Mouse (Mus musculus): ENCODE measurements at regions not wholly inside any gene's neighbourhood (a gene's known extent, or its start where the extent isn't known, plus 50 kb on each side); places are given as distances from the start of the nearest gene placed in this dataset.

GRCm38 (mm10) chr13:82849037-82849436 is 654.8 kb upstream of the Mef2c start:
- DNase-seq (ENCODE audit: extremely low read depth, low read depth): no peak

DNA sequence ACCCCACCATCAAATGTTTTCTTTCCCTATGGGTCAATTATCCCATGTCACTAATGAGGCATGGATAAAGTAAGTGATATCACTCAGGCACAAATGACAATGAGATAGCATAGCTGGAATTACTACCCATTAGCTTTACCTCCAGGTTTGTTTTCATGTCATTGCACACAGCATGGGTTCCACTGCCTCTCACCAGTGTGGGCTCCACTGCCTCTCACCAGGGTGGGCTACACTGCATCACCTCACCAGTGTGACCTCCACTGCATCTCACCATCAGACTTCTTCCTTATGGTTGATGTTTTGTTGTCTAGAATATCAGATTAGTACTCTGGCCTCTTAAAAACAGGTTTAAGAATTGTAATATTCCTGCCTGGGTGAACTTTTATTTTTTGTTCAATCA is 634.0 kb upstream of the Mef2c start:
- DNase-seq (ENCODE audit: extremely low read depth, low read depth): no peak

DNA sequence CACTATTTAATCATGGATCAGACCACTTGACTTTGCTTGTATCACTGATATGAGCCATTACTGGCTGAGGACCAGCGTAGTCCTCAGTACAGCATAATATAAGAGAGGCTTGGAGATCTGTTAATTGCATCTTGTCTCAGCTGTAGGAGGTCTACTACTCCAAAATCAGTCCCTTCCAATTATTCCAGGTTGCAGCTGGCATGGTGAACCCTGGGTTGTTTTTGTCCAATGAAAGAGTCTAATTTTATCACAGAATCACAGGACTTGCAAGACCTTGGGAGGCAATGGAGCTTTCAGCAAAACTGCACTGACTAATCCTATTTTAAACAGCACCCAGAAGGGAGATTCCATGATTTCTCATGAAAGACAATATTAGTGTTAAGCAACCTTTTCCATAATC is 629.7 kb upstream of the Mef2c start:
- no peak for DNase-seq (ENCODE audit: extremely low read depth, low read depth)

- DNase-seq (ENCODE audit: extremely low read depth, low read depth): no peak
These were observed 620.5 kb upstream of the Mef2c start for GRCm38 (mm10) chr13:82883368-82883767.

DNA sequence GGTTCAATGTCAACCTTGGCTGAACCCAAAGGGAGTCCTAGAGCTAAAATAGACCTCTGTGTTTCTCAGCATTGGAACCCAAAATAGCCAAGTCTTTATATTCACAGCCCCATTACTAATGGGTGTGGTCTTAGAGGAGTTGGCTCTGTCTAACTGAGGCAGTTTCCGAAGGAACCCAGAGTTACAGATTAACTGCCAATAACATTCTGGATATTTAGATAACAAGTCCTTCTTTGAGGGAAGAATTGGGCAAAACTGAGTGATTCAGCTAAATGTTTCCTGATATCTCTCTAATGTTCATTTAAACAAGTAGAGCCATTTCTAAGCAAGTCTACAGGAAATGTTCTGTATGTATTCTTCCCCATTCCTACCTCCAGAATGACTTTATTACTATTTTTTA is 615.1 kb upstream of the Mef2c start:
- DNase-seq (ENCODE audit: extremely low read depth, low read depth): peak; percentile 2

- no peak for DNase-seq (ENCODE audit: extremely low read depth, low read depth)
These were observed 611.1 kb upstream of the Mef2c start for GRCm38 (mm10) chr13:82892731-82893130.

- DNase-seq (ENCODE audit: extremely low read depth, low read depth): no peak
These were observed 604.1 kb upstream of the Mef2c start for GRCm38 (mm10) chr13:82899686-82900085.

DNA sequence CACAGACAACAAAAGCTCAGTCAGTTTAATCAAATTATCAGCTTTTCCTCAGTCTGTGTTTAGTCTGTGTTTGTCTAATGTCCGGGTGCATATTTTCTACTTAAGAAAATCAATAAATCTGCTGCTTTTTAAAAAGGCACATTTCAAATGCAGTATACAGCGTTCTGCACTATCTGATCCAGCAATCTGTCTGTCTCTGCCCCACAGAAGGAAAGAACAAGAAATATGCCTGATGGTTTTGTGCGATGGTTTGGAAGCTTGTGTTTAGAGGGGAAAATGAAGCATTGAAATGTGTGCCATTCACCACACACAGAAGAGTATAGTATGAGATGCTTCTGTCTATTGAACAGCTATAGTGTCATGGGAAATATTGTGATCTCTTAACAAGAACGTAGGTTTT is 601.7 kb upstream of the Mef2c start:
- DNase-seq (ENCODE audit: extremely low read depth, low read depth): no peak

DNA sequence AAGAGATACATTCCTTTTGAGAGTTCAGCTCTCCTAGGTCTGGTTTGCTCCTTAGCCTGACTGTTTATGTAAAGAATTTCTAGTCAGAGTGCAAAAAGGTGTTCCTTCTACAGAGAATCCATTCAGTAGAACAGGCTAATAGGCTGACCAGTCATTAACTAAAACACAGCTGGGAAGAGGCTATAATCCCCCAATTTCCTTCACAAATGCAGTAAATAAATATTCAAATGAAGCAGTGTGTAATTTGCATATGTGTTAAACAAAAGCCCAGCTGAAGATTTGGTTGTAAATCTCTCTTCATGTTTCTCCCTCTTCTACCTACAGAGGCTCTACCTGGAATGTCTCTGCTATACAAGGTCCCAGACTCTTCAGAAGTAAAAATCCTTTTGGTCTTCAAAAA is 600.2 kb upstream of the Mef2c start:
- DNase-seq (ENCODE audit: extremely low read depth, low read depth): no peak

GRCm38 (mm10) chr13:82907689-82908088 is 596.1 kb upstream of the Mef2c start:
- DNase-seq (ENCODE audit: extremely low read depth, low read depth): no peak

DNA sequence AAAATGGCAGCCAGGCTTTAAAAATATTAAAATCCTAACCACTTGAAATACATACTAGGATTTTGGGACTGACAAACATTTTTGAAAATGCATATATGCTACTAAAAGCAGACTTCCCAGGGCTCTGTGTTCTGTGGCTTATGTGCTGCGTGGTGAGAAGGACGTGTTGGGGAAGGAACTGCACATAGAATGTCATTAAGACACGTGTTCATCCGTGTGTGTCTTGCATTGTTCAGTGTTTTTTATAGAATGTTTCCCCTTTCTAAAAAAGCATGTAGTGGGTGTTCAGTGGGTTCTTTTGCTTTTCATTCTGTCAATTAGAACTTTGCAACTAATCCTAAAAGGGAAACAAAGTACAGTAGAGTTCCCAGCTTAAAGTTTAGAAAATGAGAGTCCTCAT is 594.7 kb upstream of the Mef2c start:
- no peak for DNase-seq (ENCODE audit: extremely low read depth, low read depth)

DNA sequence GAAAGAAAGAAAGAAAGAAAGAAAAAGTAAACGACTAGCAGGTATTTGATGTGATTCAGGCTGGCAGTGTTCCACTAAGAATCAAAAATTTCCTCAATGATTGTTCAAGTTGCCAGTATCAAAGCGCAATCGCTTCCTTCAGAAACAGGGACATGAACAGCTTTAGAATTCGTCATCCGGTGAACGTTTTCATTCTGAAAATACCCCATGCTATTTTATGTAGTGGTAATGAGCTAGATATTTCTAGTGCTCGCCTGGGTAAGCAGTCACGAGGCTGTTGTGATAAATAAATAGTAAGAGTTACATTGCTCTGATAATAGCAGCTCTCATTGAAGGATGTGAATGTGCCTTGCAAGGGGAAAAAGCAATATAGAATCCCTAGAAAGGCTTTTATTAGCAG is 591.0 kb upstream of the Mef2c start:
- DNase-seq (ENCODE audit: extremely low read depth, low read depth): no peak

DNA sequence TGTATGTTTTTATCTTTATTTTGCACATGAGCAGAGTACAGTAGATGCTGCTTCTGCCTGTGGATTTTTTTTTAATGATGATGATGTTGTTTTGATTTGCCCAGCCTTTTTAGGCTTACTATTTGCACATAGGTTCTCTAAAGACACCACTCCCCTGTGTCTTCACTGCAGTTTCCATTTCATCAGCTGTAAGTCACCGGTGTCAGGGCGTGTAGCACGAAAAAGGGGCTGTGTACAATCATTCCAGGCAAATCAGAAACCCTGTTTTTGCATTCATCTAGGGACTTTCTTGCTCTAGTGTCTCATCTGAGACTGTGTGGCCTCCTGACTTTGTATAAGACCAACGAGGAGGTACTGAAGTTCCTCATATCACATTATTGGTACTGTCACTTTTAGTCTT is 588.6 kb upstream of the Mef2c start:
- no peak for DNase-seq (ENCODE audit: extremely low read depth, low read depth)

GRCm38 (mm10) chr13:82930010-82930409 is 573.8 kb upstream of the Mef2c start:
- DNase-seq (ENCODE audit: extremely low read depth, low read depth): no peak

- DNase-seq (ENCODE audit: extremely low read depth, low read depth): no peak
These were observed 566.0 kb upstream of the Mef2c start for GRCm38 (mm10) chr13:82937856-82938255.

DNA sequence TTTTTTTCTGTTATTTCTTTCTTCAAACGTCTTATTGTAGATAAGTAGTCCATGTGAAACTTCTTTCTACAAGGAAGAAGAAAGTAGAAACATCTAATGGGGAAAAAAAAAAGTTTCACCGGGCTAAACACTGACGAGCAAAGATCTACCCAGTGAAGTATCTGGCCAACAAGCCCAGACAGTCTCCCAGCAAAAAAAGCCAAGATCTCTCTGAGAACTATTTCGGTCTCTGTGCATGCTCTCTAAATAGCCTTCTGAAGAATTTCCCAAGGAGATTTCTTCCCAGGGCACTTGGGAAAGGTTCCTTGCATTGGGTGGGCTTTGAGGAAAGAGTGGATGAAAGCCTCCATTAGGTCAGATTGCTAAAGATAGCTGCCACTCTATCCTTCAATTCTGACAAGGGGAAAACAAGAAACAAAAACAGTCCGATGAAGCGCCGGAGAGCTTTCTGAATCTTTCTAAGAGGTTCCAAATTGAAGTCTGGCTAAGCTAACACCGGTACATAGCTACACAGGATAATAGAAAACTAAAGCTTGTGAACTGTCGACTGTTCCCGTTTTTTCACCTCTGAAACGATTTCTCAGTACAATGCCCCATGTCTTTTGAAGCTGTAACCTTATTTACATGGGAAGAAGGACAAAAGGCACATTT is 561.0 kb upstream of the Mef2c start:
- DNase-seq (ENCODE audit: extremely low read depth, low read depth): no peak

- DNase-seq (ENCODE audit: extremely low read depth, low read depth): no peak
These were observed 556.9 kb upstream of the Mef2c start for GRCm38 (mm10) chr13:82946931-82947330.

DNA sequence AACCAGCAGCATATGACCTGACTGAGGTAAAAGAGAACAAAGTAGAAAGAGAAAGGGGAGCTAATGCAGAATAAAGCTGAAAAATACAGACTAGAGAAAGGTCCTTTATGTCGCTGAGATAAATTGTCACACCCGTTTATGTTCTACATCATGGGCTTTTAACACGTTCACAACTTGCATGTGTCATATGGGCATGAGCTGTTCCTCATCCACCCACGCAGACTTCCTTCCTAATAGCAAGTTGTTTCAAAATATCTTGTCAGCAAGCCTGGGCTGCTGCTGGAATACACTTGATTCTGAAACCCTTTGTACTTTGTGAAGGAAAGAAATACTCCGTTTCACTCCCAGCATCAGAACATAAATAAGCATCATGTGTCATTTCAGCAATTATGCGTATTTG is 554.3 kb upstream of the Mef2c start:
- no peak for DNase-seq (ENCODE audit: extremely low read depth, low read depth)

GRCm38 (mm10) chr13:82962333-82962732 is 541.5 kb upstream of the Mef2c start:
- DNase-seq (ENCODE audit: extremely low read depth, low read depth): no peak

GRCm38 (mm10) chr13:82971722-82972121 is 532.1 kb upstream of the Mef2c start:
- no peak for DNase-seq (ENCODE audit: extremely low read depth, low read depth)

DNA sequence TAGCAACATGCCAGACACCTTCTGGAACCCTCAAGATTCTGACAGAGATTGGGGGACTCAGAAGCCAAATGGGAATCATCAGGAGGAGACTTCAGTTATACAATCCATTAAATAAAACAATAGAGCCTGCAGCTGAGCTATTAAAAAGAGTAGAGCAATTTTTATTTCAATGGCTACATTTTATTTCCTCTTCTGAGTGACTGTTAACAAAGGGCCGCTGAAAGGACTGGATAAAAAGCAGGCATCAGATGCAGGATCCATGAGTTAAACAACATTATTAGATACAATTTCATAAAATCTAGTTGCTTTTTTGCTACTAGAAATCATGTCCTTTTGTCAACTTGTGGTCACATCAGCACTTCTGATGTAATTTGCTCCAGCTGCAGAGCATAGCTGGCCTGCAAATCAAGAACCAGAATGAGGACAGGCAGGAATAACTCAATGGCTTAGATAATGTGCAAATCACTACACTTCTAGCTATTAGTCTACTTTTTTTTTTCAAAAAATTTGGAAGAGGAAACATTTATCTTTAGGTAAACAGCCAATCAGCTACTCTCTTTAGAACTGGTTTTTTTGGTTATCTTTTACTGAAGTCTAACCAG is 529.5 kb upstream of the Mef2c start:
- DNase-seq (ENCODE audit: extremely low read depth, low read depth): no peak

DNA sequence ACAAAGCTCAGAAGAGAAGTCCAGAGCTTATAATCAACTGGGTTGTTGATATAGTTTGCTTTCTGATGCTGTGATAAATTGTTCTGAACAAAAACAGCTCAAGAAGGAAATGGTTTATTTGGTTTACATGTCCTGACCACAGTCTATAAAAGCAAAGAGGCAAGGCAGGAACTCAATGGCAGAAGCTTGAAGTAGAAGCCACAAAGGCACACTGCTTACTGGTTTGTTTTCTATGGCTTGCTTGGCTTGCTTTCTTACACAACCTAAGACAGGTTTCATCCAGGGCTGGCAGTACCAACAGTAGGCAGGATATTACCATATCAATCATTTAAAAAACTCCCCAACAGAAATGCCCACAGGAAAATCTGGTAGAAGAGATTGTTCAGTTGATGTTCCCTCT is 502.7 kb upstream of the Mef2c start:
- DNase-seq (ENCODE audit: extremely low read depth, low read depth): no peak

DNA sequence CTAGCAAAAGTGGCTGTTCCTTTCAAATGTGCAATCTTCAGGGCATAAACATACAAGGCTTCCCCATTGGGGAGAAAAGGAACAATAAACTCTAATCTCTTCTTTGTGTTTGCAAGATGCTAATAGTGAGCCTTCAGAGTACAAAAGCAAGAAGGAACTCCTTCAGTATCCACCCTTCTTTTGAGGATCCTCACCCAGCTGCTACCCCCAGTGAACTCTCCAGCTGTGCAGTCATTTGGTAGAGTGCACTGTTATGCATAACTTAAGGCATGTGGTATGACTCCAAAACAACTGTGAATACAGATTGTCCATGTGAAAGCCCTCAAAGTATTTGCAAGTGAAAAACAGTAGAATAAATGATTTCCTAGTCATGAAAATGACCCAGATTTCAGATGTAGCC is 487.1 kb upstream of the Mef2c start:
- DNase-seq (ENCODE audit: extremely low read depth, low read depth): no peak

GRCm38 (mm10) chr13:83020829-83021228 is 483.0 kb upstream of the Mef2c start:
- peak; percentile 47 for DNase-seq (ENCODE audit: extremely low read depth, low read depth)

Measured in MEL-GATA-1-ER (cell line).